Mouse (Mus musculus): ENCODE measurements around the gene Gm17783. TPM values are rescaled to one million over a fixed set of nuclear protein-coding genes. Genes with fewer than 3 reads are reported as not detected.

Gene Gm17783
- polyA plus RNA-seq (2015; fragmentation: Nextera tagmentation; extraction: Ambion mirVana) = not detected in 2 replicates

GRCm38 (mm10) chr16:45531950-45532349 lies at the start of gene Gm17783:
Gene Gm17783 (minus strand): TSS chr16:45532050.

DNA sequence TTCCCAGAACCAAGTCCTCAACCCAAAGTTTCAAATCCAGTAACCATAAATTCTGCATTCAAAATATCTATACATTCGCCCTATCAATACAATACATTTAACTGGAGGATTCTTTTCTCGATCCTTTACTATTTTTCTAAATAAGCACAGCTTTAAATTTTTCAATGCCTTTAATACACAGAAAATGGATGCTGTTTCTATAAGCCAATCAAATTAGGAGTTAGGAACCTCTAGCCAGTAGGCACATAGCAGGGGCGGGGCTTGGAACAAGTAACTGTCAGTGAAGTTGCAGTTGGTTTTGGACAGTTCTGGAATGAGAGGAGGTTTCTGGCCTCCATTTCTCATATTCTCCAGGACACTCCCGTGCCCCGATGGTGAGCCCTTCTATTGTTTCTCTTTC lies 3.2 kb upstream of the Gm17783 start, which contains the start of gene Slc9c1:
TSS of gene Slc9c1 (plus strand) at position 301 of the 400 bp plus-strand sequence.

GRCm38 (mm10) chr16:45492927-45493326 lies 38.9 kb downstream of the Gm17783 start, which contains the start of gene Gm609:
Gene Gm609 (minus strand): TSS chr16:45492969.

Other genes with a start within 250 kb of the Gm17783 start
- 360 and 367 TPM in 2 replicates for gene Cd200, start 123.0 kb downstream of the Gm17783 start, polyA plus RNA-seq (2015; fragmentation: Nextera tagmentation; extraction: Ambion mirVana)
- gene Gm609, start 39.1 kb downstream of the Gm17783 start, polyA plus RNA-seq (2015; fragmentation: Nextera tagmentation; extraction: Ambion mirVana) = not detected in 2 replicates
- gene Slc9c1, start 3.3 kb upstream of the Gm17783 start, polyA plus RNA-seq (2015; fragmentation: Nextera tagmentation; extraction: Ambion mirVana) = not detected in 2 replicates
- not detected in 2 replicates for gene Gcsam, start 78.3 kb upstream of the Gm17783 start, polyA plus RNA-seq (2015; fragmentation: Nextera tagmentation; extraction: Ambion mirVana)
- gene BC016579, start 122.0 kb upstream of the Gm17783 start, polyA plus RNA-seq (2015; fragmentation: Nextera tagmentation; extraction: Ambion mirVana) = 0.12 TPM in 1 of 2 replicates, not detected in the other
- gene Tmprss7, start 161.6 kb upstream of the Gm17783 start, polyA plus RNA-seq (2015; fragmentation: Nextera tagmentation; extraction: Ambion mirVana) = 0.57 and 0.70 TPM in 2 replicates
- gene Tagln3, start 192.6 kb upstream of the Gm17783 start, polyA plus RNA-seq (2015; fragmentation: Nextera tagmentation; extraction: Ambion mirVana) = 357 and 402 TPM in 2 replicates
- 35.7 and 39.1 TPM in 2 replicates for gene Abhd10, start 210.9 kb upstream of the Gm17783 start, polyA plus RNA-seq (2015; fragmentation: Nextera tagmentation; extraction: Ambion mirVana)

Data from neural tube, postnatal 0 days (tissue).